Mouse (Mus musculus): ENCODE data around the gene Spata6.

DNA sequence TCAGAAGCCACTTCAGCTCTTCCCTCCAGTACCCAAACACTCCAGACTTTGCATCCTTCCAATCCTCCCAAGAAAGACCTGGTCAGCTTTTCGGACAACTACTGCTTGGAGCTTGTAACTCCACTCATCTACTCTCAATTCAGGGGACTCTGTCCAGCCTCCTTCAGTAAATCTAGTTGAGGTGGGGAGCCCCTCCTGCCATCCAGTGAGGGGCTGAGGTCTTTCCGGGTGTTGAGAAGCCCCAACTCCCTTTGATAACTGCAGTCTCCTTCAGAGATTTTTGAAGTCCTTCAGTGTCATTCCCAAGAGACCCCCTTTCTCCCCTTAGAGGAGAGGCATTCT lies 849 bp downstream of the Spata6 start:
- TF ChIP-seq FOSL1 (IDR thresholded peaks at IDR 0.05; ENCODE audit: insufficient read depth, low read length, poor library complexity, severe bottlenecking) (no peak), CEBPB (IDR thresholded peaks at IDR 0.05; ENCODE audit: low read depth) (no peak), CTCF (IDR thresholded peaks at IDR 0.05; ENCODE audit: control insufficient read depth, insufficient read depth, insufficient read length) (no peak), MYOG (IDR thresholded peaks at IDR 0.05; ENCODE audit: control insufficient read depth, extremely low read depth, insufficient read length) (no peak), MYOD1 (IDR thresholded peaks at IDR 0.05; ENCODE audit: control insufficient read depth, insufficient read length, low read depth) (no peak), MAX (IDR thresholded peaks at IDR 0.05) (no peak), USF1 (IDR thresholded peaks at IDR 0.05; ENCODE audit: low read depth) (no peak)
